ENCODE assay signal across 13 mouse cellular contexts in the genomic region with DNA sequence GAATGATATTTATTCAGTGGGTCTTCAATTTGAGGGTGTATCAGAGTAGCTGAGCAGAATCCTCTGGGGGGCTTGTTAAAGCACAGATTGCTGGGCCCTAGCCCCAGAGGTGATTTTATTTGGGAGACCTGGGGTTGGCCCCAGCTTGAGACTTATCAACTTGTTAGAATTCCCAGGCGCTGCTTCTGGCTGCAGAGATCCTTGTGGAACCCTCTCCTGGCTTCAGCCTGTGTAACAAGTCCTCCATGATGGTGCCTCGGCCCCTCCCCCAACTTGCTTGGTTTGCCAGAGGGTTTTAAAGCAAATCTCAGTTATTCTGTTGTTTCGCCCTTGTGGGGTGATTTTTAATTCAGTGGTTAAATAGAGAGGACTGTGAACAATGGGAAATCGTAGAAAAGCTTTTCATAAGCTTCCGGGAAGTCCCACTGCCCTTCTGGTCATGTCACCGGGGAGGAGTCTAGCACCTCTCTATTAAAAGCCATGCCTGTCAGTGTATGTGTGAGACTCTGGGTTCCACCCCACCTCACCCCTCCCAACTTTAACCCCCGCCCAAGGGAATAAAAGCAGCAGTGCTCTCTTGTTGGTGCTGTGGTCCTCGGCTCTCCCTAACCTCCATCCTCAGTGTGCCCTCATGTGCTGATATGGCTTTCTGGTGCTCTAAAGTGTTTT.
DNase-seq lines count a peak whose midpoint lies in the region; ATAC-seq lines count a peak whose summit lies in the region.
"Had no signal": no experiment of that assay in that cellular context is flagged by ENCODE, and none has a peak within 500 bp of the region (broad histone marks: within the 10 kb centered on the region; RNA-seq: fewer than 3 reads in every experiment).

No protein-coding gene starts in this region.

- H3K4me2 ChIP-seq in forebrain, embryonic 14.5 days (ENCODE audit: low read length) = no peak overlapping the region
- no peak overlapping the region for H3K4me2 ChIP-seq in midbrain, embryonic 14.5 days (ENCODE audit: low read length)

- H3K27ac ChIP-seq in forebrain, embryonic 14.5 days (ENCODE audit: low read depth, low read length) = no peak overlapping the region
- H3K27ac ChIP-seq in midbrain, embryonic 14.5 days (replicated peaks; ENCODE audit: low read depth, low read length) = no peak overlapping the region
- H3K27ac ChIP-seq: left cerebral cortex, adult 2 months had no signal

- H3K4me1 ChIP-seq in forebrain, embryonic 14.5 days (ENCODE audit: control insufficient read depth, insufficient read depth, low read length) = peaks cover 33% of the 10 kb centered on the region
- H3K4me1 ChIP-seq in midbrain, embryonic 14.5 days (ENCODE audit: control insufficient read depth, insufficient read depth, low read length) = peaks cover 33% of the 10 kb centered on the region

- DNase-seq in embryo, embryonic 10.5 days (ENCODE audit: low spot score) = peak; percentile 46
- no peak for DNase-seq in embryo, embryonic 9.5 days (ENCODE audit: extremely low spot score)
- DNase-seq in kidney, postnatal 4 days = peak; percentile 13 to 18
- no peak for DNase-seq in kidney, postnatal 36 days
- DNase-seq in forebrain, embryonic 14.5 days (ENCODE audit: low spot score) = peak; percentile 55
- peak; percentile 76 for DNase-seq in midbrain, embryonic 14.5 days
- no peak for DNase-seq in adrenal gland, adult 8-10 months
- DNase-seq in layer of hippocampus, adult 8-10 months (ENCODE audit: low spot score in 2 of 2) = no peak
- DNase-seq: cerebellum, adult 9-11 months; kidney, adult 8-10 months; lung, postnatal 14 days; right cerebral cortex, adult 18-20 months had no signal

- H3K27me3 ChIP-seq in forebrain, embryonic 14.5 days (replicated peaks; ENCODE audit: control insufficient read depth, insufficient read depth, low read length) = no peaks in the 10 kb centered on the region
- no peaks in the 10 kb centered on the region for H3K27me3 ChIP-seq in midbrain, embryonic 14.5 days (ENCODE audit: control insufficient read depth, insufficient read depth, low read length)

- peak; percentile 37 for ATAC-seq in forebrain, embryonic 14.5 days
- ATAC-seq in midbrain, embryonic 14.5 days (ENCODE audit: low FRiP score, low TSS enrichment) = no peak

- no peaks in the 10 kb centered on the region for H3K36me3 ChIP-seq in forebrain, embryonic 14.5 days (ENCODE audit: control insufficient read depth, insufficient read depth, low read length)
- no peaks in the 10 kb centered on the region for H3K36me3 ChIP-seq in midbrain, embryonic 14.5 days (ENCODE audit: control insufficient read depth, insufficient read depth, low read length)

- H3K4me3 ChIP-seq in forebrain, embryonic 14.5 days (ENCODE audit: low read depth, low read length) = no peak overlapping the region
- no peak overlapping the region for H3K4me3 ChIP-seq in midbrain, embryonic 14.5 days (replicated peaks; ENCODE audit: low read depth, low read length)
- H3K4me3 ChIP-seq: left cerebral cortex, adult 2 months had no signal

- WGBS in forebrain, embryonic 14.5 days = 24% methylated on average over 8 of the region's 8 CpGs
- WGBS in midbrain, embryonic 14.5 days = 24% methylated on average over 8 of the region's 8 CpGs

- no peaks in the 10 kb centered on the region for H3K9me3 ChIP-seq in forebrain, embryonic 14.5 days (replicated peaks; ENCODE audit: control insufficient read depth, low read length)
- H3K9me3 ChIP-seq in midbrain, embryonic 14.5 days (ENCODE audit: control insufficient read depth, low read length) = no peaks in the 10 kb centered on the region

- no peak overlapping the region; the same call in 1 of the 2 replicates for H3K9ac ChIP-seq in forebrain, embryonic 14.5 days (ENCODE audit: low read length)
- no peak overlapping the region for H3K9ac ChIP-seq in midbrain, embryonic 14.5 days (replicated peaks; ENCODE audit: low read length)

Comparison
In these comparisons a context has a peak if more than half of its experiments do, and no peak if none do; other contexts are left out.
1. DNase-seq: peak in embryo, embryonic 10.5 days (single experiment), kidney, postnatal 4 days (2 of 2), forebrain, embryonic 14.5 days (single experiment) and midbrain, embryonic 14.5 days (single experiment); none in embryo, embryonic 9.5 days (single experiment), kidney, postnatal 36 days (0 of 2), adrenal gland, adult 8-10 months (single experiment) and layer of hippocampus, adult 8-10 months (0 of 2).